Mouse (Mus musculus) lung, postnatal 0 days (tissue): ENCODE measurements around the gene Pxdn.

Experiments used
- CTCF ChIP-seq: IDR thresholded peaks from 2 replicates; pipeline ENCODE4 v1.5.1; 2016; ENCODE audit warnings: antibody characterized with exemption, mild to moderate bottlenecking
- EP300 ChIP-seq: IDR thresholded peaks from 2 replicates; pipeline ENCODE4 v1.6.1; 2016; ENCODE audit warnings: antibody characterized with exemption, mild to moderate bottlenecking, control low read depth

DNA sequence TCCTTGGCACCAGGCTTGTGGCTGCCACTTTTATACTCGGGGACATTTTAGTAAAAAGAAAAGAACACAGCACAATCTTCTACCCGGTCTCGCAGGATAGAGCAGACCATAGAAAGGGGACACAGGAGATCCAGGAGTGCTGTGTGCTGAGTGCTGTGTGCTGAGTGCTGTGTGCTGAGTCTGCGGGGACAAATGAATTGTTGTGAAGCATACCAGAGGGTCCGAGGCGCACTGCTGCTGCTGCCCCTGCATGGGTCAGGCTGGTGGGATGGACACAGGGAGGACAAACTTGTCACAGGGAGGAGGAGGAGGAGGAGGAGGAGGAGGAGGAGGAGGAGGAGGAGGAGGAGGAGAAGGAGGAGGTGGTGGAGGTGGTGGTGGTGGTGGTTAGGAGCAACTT, 111.4 kb downstream of the Pxdn start:
- TF ChIP-seq CTCF, result no peak
- TF ChIP-seq EP300, result no peak
